In genomic region chr9:32656351-32656844, GRCm38 (mm10) we compare ENCODE assay signal across 20 mouse cellular contexts. TPM values are rescaled to one million over a fixed set of nuclear protein-coding genes. Genes with fewer than 3 reads are reported as not detected.
DNase-seq lines count a peak whose midpoint lies in the region; ATAC-seq and TF ChIP-seq lines count a peak whose summit lies in the region.
"Had no signal": no experiment of that assay in that cellular context is flagged by ENCODE, and none has a peak within 500 bp of the region (broad histone marks: within the 10 kb centered on the region; RNA-seq: fewer than 3 reads in every experiment).

No protein-coding gene starts in this region.

- TF ChIP-seq CTCF in kidney, adult 2 months (conservative IDR thresholded peaks at IDR 0.05; ENCODE audit: insufficient read depth, insufficient read length, low read depth, low read length), result no peak
- no peak for TF ChIP-seq CTCF in cortical plate, adult 2 months (IDR thresholded peaks at IDR 0.05; ENCODE audit: extremely low read depth, insufficient read depth, low read length)

- no peak overlapping the region for H3K4me3 ChIP-seq in kidney, adult 2 months (ENCODE audit: insufficient read depth, low read depth, low read length)
- H3K4me3 ChIP-seq in liver, embryonic 13.5 days (replicated peaks), result no peak overlapping the region
- no peak overlapping the region for H3K4me3 ChIP-seq in cortical plate, adult 2 months (ENCODE audit: insufficient read depth, low read length)
- H3K4me3 ChIP-seq in heart, embryonic 15.5 days, result no peak overlapping the region
- H3K4me3 ChIP-seq: hindbrain, embryonic 10.5 days had no signal

- H3K27ac ChIP-seq in kidney, adult 2 months (ENCODE audit: insufficient read depth, low read depth, low read length), result peak overlapping the region; percentile 83
- H3K27ac ChIP-seq in liver, embryonic 13.5 days, result peak overlapping the region; percentile 23; the same call in 1 of the 2 replicates
- peak overlapping the region; percentile 81 for H3K27ac ChIP-seq in cortical plate, adult 2 months (ENCODE audit: insufficient read depth, low read length)
- H3K27ac ChIP-seq in heart, embryonic 15.5 days, result peak overlapping the region; percentile 61
- H3K27ac ChIP-seq: hindbrain, embryonic 10.5 days had no signal

- no peaks in the 10 kb centered on the region for H3K9me3 ChIP-seq in liver, embryonic 13.5 days (replicated peaks)
- no peaks in the 10 kb centered on the region for H3K9me3 ChIP-seq in heart, embryonic 15.5 days (replicated peaks)
- H3K9me3 ChIP-seq: hindbrain, embryonic 10.5 days had no signal

- DNase-seq in kidney, adult 2 months, result peak; percentile 47
- DNase-seq in kidney, adult 18-20 months, result no peak
- DNase-seq in liver, embryonic 13.5 days, result no peak
- no peak for DNase-seq in liver
- DNase-seq in frontal cortex, postnatal 10 days (ENCODE audit: low spot score in 2 of 2), result no peak
- no peak for DNase-seq in gastrocnemius, postnatal 10 days
- DNase-seq: adrenal gland, postnatal 25 days; cerebellum, adult 9-10 months; forebrain, postnatal 0 days; left cerebral cortex, postnatal 4 days; retina, postnatal 1 day; right cerebral cortex, postnatal 4 days; thymus, postnatal 4 days had no signal

- H3K36me3 ChIP-seq in kidney, adult 2 months (ENCODE audit: control insufficient read depth, insufficient read depth, low read length), result no peaks in the 10 kb centered on the region
- no peaks in the 10 kb centered on the region for H3K36me3 ChIP-seq in liver, embryonic 13.5 days
- no peaks in the 10 kb centered on the region for H3K36me3 ChIP-seq in heart, embryonic 15.5 days
- H3K36me3 ChIP-seq: hindbrain, embryonic 10.5 days had no signal

- ATAC-seq in liver, embryonic 13.5 days (ENCODE audit: low read depth), result no peak
- no peak for ATAC-seq in heart, embryonic 15.5 days (replicated peaks; ENCODE audit: insufficient number of reproducible peaks, insufficient read depth, low FRiP score, low read depth)
- ATAC-seq: activated CD4-positive, CD25-positive, alpha-beta regulatory T cell, adult 4 months; forebrain, postnatal 0 days; inflammation-experienced regulatory T-cells, adult 6 months; midbrain, embryonic 16.5 days; Patski had no signal

- H3K27me3 ChIP-seq in kidney, adult 2 months (replicated peaks; ENCODE audit: control insufficient read depth, insufficient read depth, low read length), result no peaks in the 10 kb centered on the region
- H3K27me3 ChIP-seq in liver, embryonic 13.5 days, result no peaks in the 10 kb centered on the region
- no peaks in the 10 kb centered on the region for H3K27me3 ChIP-seq in heart, embryonic 15.5 days
- H3K27me3 ChIP-seq: Patski had no signal

- 66% methylated on average over 5 of the region's 5 CpGs for WGBS in kidney, adult 2 months
- WGBS in liver, embryonic 13.5 days (ENCODE audit: insufficient replicate concordance), result 73% methylated on average over 5 of the region's 5 CpGs
- 63% methylated on average over 5 of the region's 5 CpGs for WGBS in heart, embryonic 15.5 days

- H3K4me1 ChIP-seq in kidney, adult 2 months (ENCODE audit: control insufficient read depth, insufficient read depth, low read length), result peaks cover 4% of the 10 kb centered on the region; the same call in 1 of the 2 replicates
- H3K4me1 ChIP-seq in liver, embryonic 13.5 days (replicated peaks), result no peaks in the 10 kb centered on the region
- no peaks in the 10 kb centered on the region for H3K4me1 ChIP-seq in cortical plate, adult 2 months (ENCODE audit: control insufficient read depth, insufficient read depth, low read length)
- H3K4me1 ChIP-seq in heart, embryonic 15.5 days (replicated peaks), result peaks cover 10% of the 10 kb centered on the region

- no peak overlapping the region for H3K4me2 ChIP-seq in liver, embryonic 13.5 days
- H3K4me2 ChIP-seq in heart, embryonic 15.5 days, result no peak overlapping the region

- TF ChIP-seq POLR2A in kidney, adult 2 months (IDR thresholded peaks at IDR 0.05; ENCODE audit: low read depth, low read length), result no peak
- TF ChIP-seq POLR2A in cortical plate, adult 2 months (IDR thresholded peaks at IDR 0.05; ENCODE audit: extremely low read depth, insufficient read depth, low read length), result no peak

- H3K9ac ChIP-seq in liver, embryonic 13.5 days, result no peak overlapping the region
- H3K9ac ChIP-seq in heart, embryonic 15.5 days, result no peak overlapping the region
- H3K9ac ChIP-seq: forebrain, postnatal 0 days had no signal

RNA-seq across cellular contexts. Expression of gene Ets1, which starts 20.4 kb away (rescaled TPM):
- polyA plus RNA-seq in kidney, adult 2 months (2012; rRNA removed), result 15.8 and 25.2 TPM in 2 replicates
- polyA plus RNA-seq in liver, embryonic 13.5 days (2015; fragmentation: Nextera tagmentation; extraction: Ambion mirVana), result 12.5 and 15.7 TPM in 2 replicates
- 7.7 and 8.9 TPM in 2 replicates for polyA plus RNA-seq in cortical plate, adult 2 months (2012; rRNA removed)
- 46.3 and 54.9 TPM in 2 replicates for polyA plus RNA-seq in heart, embryonic 15.5 days (2015; fragmentation: Nextera tagmentation; extraction: Ambion mirVana)
- 10 to 100 TPM; 36.6 to 47.7 TPM for total RNA-seq in gastrocnemius, postnatal 10 days (2021)

Comparison
In these comparisons a context has a peak if more than half of its experiments do, and no peak if none do; other contexts are left out.
1. H3K27ac ChIP-seq: peak in every context shown above with its lines; median percentile 83 in kidney, adult 2 months; 81 in cortical plate, adult 2 months; 61 in heart, embryonic 15.5 days; 23 in liver, embryonic 13.5 days.